Mouse (Mus musculus) ES-CJ7 (cell line): ENCODE data around the gene Irak1.
A peak's percentile ranks its signal among the peaks of the same experiment; 100 is the strongest.

Experiments used
- DNase-seq: peaks from one replicate; pipeline ENCODE4 v3.0.0; 2011; ENCODE audit warnings: low read depth, low spot score

The Irak1 gene

GRCm38 (mm10) chrX:74023188-74024049 is at the start of gene Irak1:
Gene Irak1 (minus strand): TSS chrX:74023918.
- DNase-seq: peak; percentile 53

GRCm38 (mm10) chrX:74070794-74071193 is 47.1 kb upstream of the Irak1 start:
- DNase-seq: no peak

- no peak for DNase-seq
Observed at GRCm38 (mm10) chrX:74067891-74068290, 44.2 kb upstream of the Irak1 start.

GRCm38 (mm10) chrX:74045107-74045506 is 21.4 kb upstream of the Irak1 start:
- DNase-seq: no peak

GRCm38 (mm10) chrX:74037702-74038375 is 14.1 kb upstream of the Irak1 start:
- DNase-seq: no peak

GRCm38 (mm10) chrX:74030000-74030399 is 6.3 kb upstream of the Irak1 start:
- DNase-seq: no peak

- DNase-seq: no peak
Observed at GRCm38 (mm10) chrX:74022795-74023187, 927 bp downstream of the Irak1 start.

GRCm38 (mm10) chrX:74014597-74014996 is 9.1 kb downstream of the Irak1 start:
- no peak for DNase-seq

GRCm38 (mm10) chrX:74008063-74008462 is 15.7 kb downstream of the Irak1 start:
- DNase-seq: peak; percentile 89

GRCm38 (mm10) chrX:74006401-74006800 is 17.3 kb downstream of the Irak1 start:
- DNase-seq: peak; percentile 31

- DNase-seq: no peak
Observed at GRCm38 (mm10) chrX:74003644-74004043, 20.1 kb downstream of the Irak1 start.

GRCm38 (mm10) chrX:74001024-74001423 is 22.7 kb downstream of the Irak1 start:
- DNase-seq: no peak

GRCm38 (mm10) chrX:73998911-73999869 is 24.5 kb downstream of the Irak1 start:
- peak; percentile 81 for DNase-seq

- no peak for DNase-seq
Observed at GRCm38 (mm10) chrX:73977783-73978182, 45.9 kb downstream of the Irak1 start.

- no peak for DNase-seq
Observed at GRCm38 (mm10) chrX:73976283-73976682, 47.4 kb downstream of the Irak1 start.

- no peak for DNase-seq
Observed at GRCm38 (mm10) chrX:73972774-73973173, 50.9 kb downstream of the Irak1 start.

- DNase-seq: no peak
Observed at GRCm38 (mm10) chrX:73970781-73971180, 52.9 kb downstream of the Irak1 start.

GRCm38 (mm10) chrX:73969729-73970128 is 54.0 kb downstream of the Irak1 start:
- peak; percentile 33 for DNase-seq

- DNase-seq: no peak
Observed at GRCm38 (mm10) chrX:73969167-73969566, 54.6 kb downstream of the Irak1 start.

GRCm38 (mm10) chrX:73967177-73968075 is 56.3 kb downstream of the Irak1 start:
- peak; percentile 89 for DNase-seq
